Mouse (Mus musculus) ovary, postnatal 10 days (tissue): Measurements from ENCODE around the gene Pi4ka.
"Not testable (repeated sequence)": the region's sequence is repeated elsewhere in the genome, so short reads cannot be mapped to it uniquely, and the experiment has no call there.

Experiments used
- DNase-seq: peaks from one replicate; pipeline ENCODE4 v3.0.0; 2022; ENCODE audit warnings: low spot score

Gene Pi4ka

DNA sequence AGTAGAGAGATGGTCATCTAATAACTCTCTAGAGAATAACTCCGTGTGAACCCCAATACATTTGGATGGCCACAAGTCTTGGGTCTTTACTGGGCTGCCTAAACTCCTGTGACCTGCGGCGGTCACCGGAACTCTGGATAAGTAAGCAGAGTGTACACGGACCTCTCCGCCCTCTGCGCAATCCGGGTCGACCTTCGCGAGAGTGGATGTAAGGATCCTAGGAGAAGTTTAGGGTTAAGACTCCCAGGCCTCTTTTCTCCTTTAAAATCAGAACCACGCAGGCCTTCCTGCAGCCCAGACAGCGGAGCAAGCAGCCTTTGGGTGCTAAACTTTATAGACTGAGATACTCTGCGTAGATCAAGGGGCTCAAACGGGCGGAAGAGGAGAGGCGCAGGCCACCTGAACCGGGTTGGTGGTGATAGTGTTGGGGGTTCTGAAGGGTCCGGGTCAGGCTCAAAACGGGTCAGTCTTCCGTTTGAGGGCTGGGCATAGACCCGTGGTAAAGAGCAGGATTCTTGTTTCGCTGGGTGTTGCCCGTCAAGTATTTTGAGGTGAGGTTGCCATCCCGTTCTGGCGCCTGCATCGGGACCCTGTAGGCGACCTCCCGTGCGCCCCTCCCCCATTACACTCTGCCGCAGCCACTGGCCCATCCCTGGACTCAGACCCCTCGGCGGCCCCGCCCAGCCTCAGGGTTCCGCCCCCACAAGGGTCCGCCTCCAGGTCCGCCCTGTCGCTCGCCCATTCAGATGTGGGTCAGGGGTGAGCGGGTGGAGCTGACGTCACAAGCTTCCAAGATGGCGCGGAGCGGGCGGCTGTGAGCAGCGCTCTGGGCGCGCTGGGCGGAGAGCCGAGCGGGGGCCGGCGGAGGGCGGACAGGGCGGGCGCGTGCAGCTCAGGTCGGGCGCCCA is 173.1 kb downstream of the Pi4ka start, which contains the start of gene Hic2:
Hic2 (plus strand) TSS at position 779 of the 908 bp plus-strand sequence.
- DNase-seq: peak; percentile 84

DNA sequence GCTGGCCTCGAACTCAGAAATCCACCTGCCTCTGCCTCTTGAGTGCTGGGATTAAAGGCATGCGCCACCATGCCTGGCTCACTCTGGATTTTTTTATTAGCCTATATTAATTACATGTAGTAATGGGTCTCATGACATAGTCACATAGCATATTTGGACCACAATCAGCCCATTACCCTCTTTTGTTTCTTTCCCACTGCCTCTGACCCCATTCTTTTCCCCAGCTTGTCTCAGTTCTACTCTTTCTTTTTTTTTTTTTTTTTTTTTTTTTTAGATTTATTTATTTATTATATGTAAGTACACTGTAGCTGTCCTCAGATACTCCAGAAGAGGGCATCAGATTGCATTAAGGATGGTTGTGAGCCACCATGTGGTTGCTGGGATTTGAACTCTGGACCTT is 174.6 kb downstream of the Pi4ka start:
- not testable (repeated sequence) for DNase-seq
